Mouse (Mus musculus) megakaryocyte, embryonic 14.5 days (primary cell): ENCODE measurements around the gene Sycp2.

Experiments
- FLI1 ChIP-seq: IDR thresholded peaks from 2 replicates; pipeline ENCODE4 v1.6.1; 2012; ENCODE audit warnings: low read length, inconsistent platforms, mixed read lengths
- GATA1 ChIP-seq: IDR thresholded peaks from 3 replicates; pipeline ENCODE4 v1.6.1; 2012; ENCODE audit warnings: mixed read lengths, low read length, inconsistent platforms, borderline replicate concordance

DNA sequence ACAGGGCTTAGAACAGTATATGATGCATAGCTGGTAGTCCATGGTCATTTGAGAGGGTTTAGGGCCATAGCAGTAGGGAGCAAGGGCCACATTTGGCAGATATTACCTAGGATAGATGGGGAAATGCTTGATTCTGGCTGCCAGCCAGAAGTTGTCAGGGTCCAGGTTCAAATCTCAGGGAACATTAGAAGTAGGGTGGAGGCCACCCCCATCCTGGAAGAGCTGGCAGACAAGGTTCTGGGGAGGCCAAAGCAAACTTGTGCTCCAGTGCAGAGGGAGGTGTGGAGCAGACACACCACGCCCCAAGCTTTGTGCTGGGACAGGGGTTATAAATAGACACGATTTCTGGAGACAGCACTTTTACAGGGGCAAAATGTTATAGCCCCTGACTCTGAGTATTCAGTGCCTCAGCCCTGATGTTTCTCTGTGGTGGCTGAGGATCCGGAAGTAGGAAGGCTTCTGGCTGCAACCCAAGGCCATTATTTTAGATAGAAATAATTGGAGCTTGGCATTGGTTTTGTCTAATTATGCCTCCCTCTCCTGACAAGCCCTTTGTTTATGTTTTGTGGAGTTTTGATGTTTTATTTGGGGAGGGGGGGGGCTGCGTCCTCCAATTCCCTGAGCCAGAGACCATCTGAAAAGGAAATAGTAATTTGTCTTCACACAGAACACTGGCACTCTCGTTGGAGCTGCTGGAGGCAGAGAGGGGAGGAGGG, 80.6 kb downstream of the Sycp2 start:
- TF ChIP-seq GATA1 (no peak), FLI1 (no peak)
